Mouse (Mus musculus) neural tube, embryonic 13.5 days (tissue): ENCODE results near the gene Prkcg. TPM values are rescaled to one million over a fixed set of nuclear protein-coding genes. Genes with fewer than 3 reads are reported as not detected.
A peak's percentile ranks its signal among the peaks of the same experiment; 100 is the strongest.
"Not testable (repeated sequence)": the region's sequence is repeated elsewhere in the genome, so short reads cannot be mapped to it uniquely, and the experiment has no call there.

Source experiments
- ATAC-seq: fragments of 200-750 bp; cut with Nextera tagmentation; 2 replicates; pipeline ENCODE4 v1.8.0; 2017; ENCODE audit warnings: low read depth, mild to moderate bottlenecking, moderate TSS enrichment, moderate library complexity
- H3K27ac ChIP-seq: fragments of 300-500 bp; sonication (generic); replicated peaks from 2 replicates; pipeline ENCODE4 v1.5.1; 2015; ENCODE audit warnings: moderate library complexity, mild to moderate bottlenecking, inconsistent platforms
- H3K27me3 ChIP-seq: fragments of 300-500 bp; sonication (generic); 2 replicates; pipeline ENCODE4 v1.6.1; 2015; ENCODE audit warnings: mild to moderate bottlenecking, inconsistent platforms
- H3K36me3 ChIP-seq: fragments of 300-500 bp; sonication (generic); 2 replicates; pipeline ENCODE4 v1.6.1; 2015; ENCODE audit warnings: mild to moderate bottlenecking, inconsistent platforms
- H3K4me1 ChIP-seq: fragments of 300-500 bp; sonication (generic); replicated peaks from 2 replicates; pipeline ENCODE4 v1.6.1; 2015; ENCODE audit warnings: inconsistent platforms
- H3K4me2 ChIP-seq: fragments of 300-500 bp; sonication (generic); 2 replicates; pipeline ENCODE4 v1.6.1; 2015; ENCODE audit warnings: inconsistent platforms, mild to moderate bottlenecking, moderate library complexity
- H3K4me3 ChIP-seq: fragments of 300-500 bp; sonication (generic); 2 replicates; pipeline ENCODE4 v1.5.1; 2015; ENCODE audit warnings: mild to moderate bottlenecking, inconsistent platforms
- H3K9ac ChIP-seq: fragments of 300-500 bp; sonication (generic); 2 replicates; pipeline ENCODE4 v1.6.1; 2015; ENCODE audit warnings: moderate library complexity, mild to moderate bottlenecking, inconsistent platforms
- H3K9me3 ChIP-seq: fragments of 300-500 bp; sonication (generic); 2 replicates; pipeline ENCODE4 v1.6.1; 2016; ENCODE audit warnings: inconsistent platforms
- WGBS: fragments of 180-500 bp; shearing (Covaris S2); methylation state at CpG from one replicate; pipeline ENCODE4 v1.1.7; 2015; 5-methylcytosine and 5-hydroxymethylcytosine counted together
- polyA plus RNA-seq: library from polyadenylated mRNA; unstranded; fragments of >200 nt; fragmentation: Nextera tagmentation; extraction: Ambion mirVana; gene quantifications from 2 replicates; pipeline ENCODE4 v1.2.1, GENCODE M21; 2015

Prkcg gene
- polyA plus RNA-seq, 1 experiment from 2014 or later: 0.64 TPM

DNA sequence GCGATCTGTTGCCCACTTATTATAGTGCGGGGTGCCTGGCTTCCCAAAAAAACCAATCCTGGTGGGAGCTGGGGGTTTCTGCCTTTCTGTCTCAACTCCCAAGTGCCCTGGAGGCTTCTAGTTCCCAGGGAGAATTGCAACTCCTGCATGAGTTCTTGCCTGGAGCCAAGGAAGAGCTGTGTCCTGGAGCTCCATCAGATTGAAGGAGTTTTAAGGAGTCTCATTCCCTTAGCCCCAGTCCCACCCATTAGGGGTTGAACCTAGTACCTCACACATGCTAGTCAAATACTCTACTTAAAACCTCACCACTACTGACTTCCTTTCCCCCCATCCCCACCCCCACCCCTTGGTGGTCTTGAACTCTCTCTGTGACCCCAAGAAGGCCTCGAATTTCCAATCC is 2.8 kb downstream of the Prkcg start:
- Histone ChIP-seq H3K27me3 (no peaks in the 10 kb centered on the region), H3K36me3 (peaks cover 32% of the 10 kb centered on the region), H3K9ac (no peak overlapping the region), H3K4me2 (peak overlapping the region; percentile 72), H3K9me3 (no peaks in the 10 kb centered on the region), H3K4me1 (peaks cover 40% of the 10 kb centered on the region), H3K27ac (0 out of 2 replicates have a peak overlapping the region, but pooled peaks have one; percentile 24), H3K4me3 (peak overlapping the region; percentile 57)
- 70% methylated on average over 3 of the region's 3 CpGs for WGBS
- no peak for ATAC-seq

- not testable (repeated sequence) for ATAC-seq, H3K9me3 ChIP-seq, H3K27me3 ChIP-seq, H3K9ac ChIP-seq, H3K27ac ChIP-seq
- Histone ChIP-seq H3K4me3 (peak overlapping the region; percentile 57), H3K36me3 (peaks cover 37% of the 10 kb centered on the region), H3K4me1 (peaks cover 41% of the 10 kb centered on the region), H3K4me2 (peak overlapping the region; percentile 72)
- 75% methylated on average over 12 of the region's 12 CpGs for WGBS
These were observed 3.3 kb downstream of the Prkcg start for GRCm38 (mm10) chr7:3292271-3292670.

DNA sequence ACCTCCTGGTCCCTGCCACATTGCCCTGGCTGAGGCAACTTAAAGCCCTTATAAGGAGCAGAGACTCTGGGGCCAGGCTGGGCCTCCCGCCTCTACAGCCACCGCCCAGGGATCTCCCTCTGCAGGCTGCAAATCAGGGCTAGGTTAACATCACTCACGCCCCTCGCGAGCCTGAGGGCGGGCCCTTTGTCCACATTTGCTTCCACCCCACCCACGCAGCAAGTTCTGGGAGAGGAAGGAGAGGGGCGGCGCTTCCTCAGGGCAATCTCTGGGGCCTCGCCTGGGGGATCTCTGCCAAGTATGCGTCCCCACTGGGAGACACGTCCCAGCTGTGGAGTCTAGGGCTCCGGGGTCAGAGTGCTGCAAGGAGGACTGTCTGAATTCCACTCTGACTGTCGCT is 3.8 kb downstream of the Prkcg start:
- Histone ChIP-seq H3K9ac (peak overlapping the region; percentile 61), H3K9me3 (no peaks in the 10 kb centered on the region), H3K4me3 (peak overlapping the region; percentile 57), H3K27ac (no peak overlapping the region), H3K36me3 (peaks cover 42% of the 10 kb centered on the region), H3K4me2 (peak overlapping the region; percentile 72), H3K27me3 (no peaks in the 10 kb centered on the region), H3K4me1 (peaks cover 46% of the 10 kb centered on the region)
- 2% methylated on average over 14 of the region's 14 CpGs for WGBS
- ATAC-seq: no peak

DNA sequence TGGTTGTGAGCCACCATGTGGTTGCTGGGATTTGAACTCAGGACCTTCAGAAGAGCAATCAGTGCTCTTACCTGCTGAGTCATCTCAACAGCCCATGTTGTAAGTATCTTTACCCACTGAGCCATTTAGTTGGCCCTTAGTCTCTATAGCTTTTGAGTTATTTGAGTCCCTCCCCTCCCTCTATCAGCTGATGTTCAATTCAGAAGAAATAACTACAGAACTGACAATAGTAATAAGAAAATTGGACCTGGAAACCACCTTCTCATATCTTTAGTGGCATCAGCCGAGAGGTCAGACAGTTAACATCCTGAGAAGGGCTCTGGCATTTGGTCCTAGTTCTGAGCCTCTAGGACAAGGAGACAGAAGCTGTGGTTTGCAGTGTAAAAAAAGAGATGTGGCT is 5.8 kb downstream of the Prkcg start:
- 0 out of 2 replicates have a peak, but pooled peaks cover under 1% of the 10 kb centered on the region for H3K27me3 ChIP-seq
- H3K27ac ChIP-seq: no peak overlapping the region
- 97% methylated on average over 1 of the region's 1 CpGs for WGBS
- no peak for ATAC-seq
- no peak overlapping the region for H3K4me2 ChIP-seq
- H3K4me1 ChIP-seq: peaks cover 45% of the 10 kb centered on the region
- H3K9me3 ChIP-seq: no peaks in the 10 kb centered on the region
- H3K36me3 ChIP-seq: peaks cover 62% of the 10 kb centered on the region
- no peak overlapping the region for H3K9ac ChIP-seq
- H3K4me3 ChIP-seq: no peak overlapping the region

- ATAC-seq: no peak
- H3K4me2 ChIP-seq: no peak overlapping the region
- H3K4me3 ChIP-seq: no peak overlapping the region
- H3K4me1 ChIP-seq: peaks cover 37% of the 10 kb centered on the region
- H3K9me3 ChIP-seq: no peaks in the 10 kb centered on the region
- H3K36me3 ChIP-seq: peaks cover 63% of the 10 kb centered on the region
- WGBS: 87% methylated on average over 5 of the region's 5 CpGs
- no peak overlapping the region for H3K9ac ChIP-seq
- H3K27me3 ChIP-seq: peaks cover 7% of the 10 kb centered on the region
- no peak overlapping the region for H3K27ac ChIP-seq
These were observed 6.5 kb downstream of the Prkcg start for GRCm38 (mm10) chr7:3295321-3296110.

GRCm38 (mm10) chr7:3296711-3297110 is 7.7 kb downstream of the Prkcg start:
- peaks cover 19% of the 10 kb centered on the region for H3K27me3 ChIP-seq
- H3K4me1 ChIP-seq: peaks cover 26% of the 10 kb centered on the region
- no peak overlapping the region for H3K27ac ChIP-seq
- H3K9me3 ChIP-seq: no peaks in the 10 kb centered on the region
- peaks cover 63% of the 10 kb centered on the region for H3K36me3 ChIP-seq
- H3K4me2 ChIP-seq: no peak overlapping the region
- no peak for ATAC-seq
- no peak overlapping the region for H3K4me3 ChIP-seq
- H3K9ac ChIP-seq: no peak overlapping the region
- WGBS: 96% methylated on average over 16 of the region's 16 CpGs

GRCm38 (mm10) chr7:3299941-3300617 is 11.1 kb downstream of the Prkcg start:
- Histone ChIP-seq H3K9ac (no peak overlapping the region), H3K4me2 (no peak overlapping the region), H3K27ac (no peak overlapping the region), H3K27me3 (peaks cover 51% of the 10 kb centered on the region), H3K4me3 (no peak overlapping the region), H3K9me3 (no peaks in the 10 kb centered on the region), H3K4me1 (peaks cover 41% of the 10 kb centered on the region), H3K36me3 (peaks cover 47% of the 10 kb centered on the region)
- no peak for ATAC-seq
- 54% methylated on average over 7 of the region's 7 CpGs for WGBS

DNA sequence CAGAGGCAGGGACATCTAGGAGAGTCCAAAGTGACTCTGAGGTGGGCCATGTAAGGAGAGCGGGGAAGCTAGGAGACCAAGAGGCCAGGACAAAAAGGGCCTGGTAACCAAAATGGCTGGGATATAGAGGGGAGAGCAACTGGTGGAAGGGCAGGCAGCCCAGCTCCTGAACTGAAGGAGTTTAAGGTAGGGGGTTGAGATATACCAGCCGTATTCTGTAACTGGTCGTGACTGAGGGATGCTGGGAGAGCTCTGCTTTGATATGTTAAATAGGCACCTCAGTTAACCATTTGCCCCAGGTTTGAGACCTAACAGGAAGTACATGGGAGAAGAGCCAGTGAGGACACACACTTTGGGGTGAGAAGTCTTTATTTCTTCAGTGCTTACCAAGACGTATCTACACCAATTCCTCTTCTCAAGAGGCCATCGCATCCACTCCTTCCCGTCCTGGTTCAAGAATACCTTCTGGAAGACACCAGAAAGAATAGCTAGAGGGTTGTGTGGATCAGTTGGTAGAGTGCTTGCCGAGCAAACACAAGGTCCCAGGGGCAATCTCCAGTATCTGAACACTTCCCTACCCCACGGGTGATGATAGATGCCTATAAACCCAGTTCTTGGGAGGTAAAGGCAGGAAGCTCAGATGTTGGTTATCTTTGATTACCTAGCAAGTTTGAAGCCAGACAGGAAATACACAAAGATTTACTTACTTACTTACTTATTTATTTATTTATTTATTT is 12.1 kb downstream of the Prkcg start:
- whole genome bisulfite sequencing: 70% methylated on average over 8 of the region's 8 CpGs
- no peak overlapping the region for H3K4me3 ChIP-seq
- peaks cover 38% of the 10 kb centered on the region for H3K36me3 ChIP-seq
- peaks cover 61% of the 10 kb centered on the region for H3K27me3 ChIP-seq
- H3K9me3 ChIP-seq: no peaks in the 10 kb centered on the region
- H3K4me2 ChIP-seq: no peak overlapping the region
- no peak overlapping the region for H3K27ac ChIP-seq
- H3K4me1 ChIP-seq: peaks cover 41% of the 10 kb centered on the region
- no peak for ATAC-seq
- H3K9ac ChIP-seq: no peak overlapping the region

GRCm38 (mm10) chr7:3301628-3302555 is 12.9 kb downstream of the Prkcg start:
- Histone ChIP-seq H3K27me3 (peaks cover 62% of the 10 kb centered on the region), H3K4me2 (peak overlapping the region; percentile 80), H3K36me3 (peaks cover 30% of the 10 kb centered on the region), H3K9ac (peak overlapping the region; percentile 53), H3K27ac (no peak overlapping the region), H3K9me3 (no peaks in the 10 kb centered on the region), H3K4me1 (peaks cover 41% of the 10 kb centered on the region), H3K4me3 (peak overlapping the region; percentile 17)
- ATAC-seq: peak; percentile 15; the same call in 1 of the 2 replicates
- 8% methylated on average over 33 of the region's 33 CpGs for WGBS

- no peak overlapping the region for H3K27ac ChIP-seq
- H3K9ac ChIP-seq: peak overlapping the region; percentile 64
- peaks cover 22% of the 10 kb centered on the region for H3K36me3 ChIP-seq
- 2% methylated on average over 16 of the region's 16 CpGs for WGBS
- H3K27me3 ChIP-seq: peaks cover 62% of the 10 kb centered on the region
- ATAC-seq: peak; percentile 14; the same call in 1 of the 2 replicates
- H3K9me3 ChIP-seq: no peaks in the 10 kb centered on the region
- H3K4me1 ChIP-seq: peaks cover 36% of the 10 kb centered on the region
- peak overlapping the region; percentile 40 for H3K4me3 ChIP-seq
- H3K4me2 ChIP-seq: peak overlapping the region; percentile 80
These were observed 13.7 kb downstream of the Prkcg start for GRCm38 (mm10) chr7:3302556-3303275.
